Mouse (Mus musculus) forebrain, postnatal 0 days (tissue): ENCODE data around the gene Iffo2. TPM values are rescaled to one million over a fixed set of nuclear protein-coding genes. Genes with fewer than 3 reads are reported as not detected.

Source experiments
- ATAC-seq: fragments of 200-750 bp; cut with Nextera tagmentation; 2 replicates; pipeline ENCODE4 v1.8.0; 2017; ENCODE audit warnings: mild to moderate bottlenecking, moderate library complexity
- DNase-seq: peaks from one replicate; pipeline ENCODE4 v3.0.0-alpha.2; 2015
- H3K27ac ChIP-seq: fragments of 300-500 bp; sonication (generic); 2 replicates; pipeline ENCODE4 v1.5.1; 2014; ENCODE audit warnings: low read depth, mild to moderate bottlenecking, antibody characterized with exemption, low read length, moderate library complexity, mixed read lengths
- H3K27me3 ChIP-seq: fragments of 300-500 bp; sonication (generic); 2 replicates; pipeline ENCODE4 v1.6.1; 2014; ENCODE audit warnings: mild to moderate bottlenecking, low read length, mixed read lengths; ENCODE audit not compliant: insufficient read depth
- H3K36me3 ChIP-seq: fragments of 300-500 bp; sonication (generic); 2 replicates; pipeline ENCODE4 v1.6.1; 2014; ENCODE audit warnings: mild to moderate bottlenecking, moderate library complexity; ENCODE audit not compliant: insufficient read depth
- H3K4me1 ChIP-seq: fragments of 300-500 bp; sonication (generic); 2 replicates; pipeline ENCODE4 v1.6.1; 2014; ENCODE audit warnings: antibody characterized with exemption; ENCODE audit not compliant: insufficient read depth
- H3K4me2 ChIP-seq: fragments of 300-500 bp; sonication (generic); 2 replicates; pipeline ENCODE4 v1.6.1; 2014; ENCODE audit warnings: low read depth, mild to moderate bottlenecking, moderate library complexity
- H3K4me3 ChIP-seq: fragments of 300-500 bp; sonication (generic); 2 replicates; pipeline ENCODE4 v1.5.1; 2014; ENCODE audit warnings: low read depth, low read length, mixed read lengths
- H3K9ac ChIP-seq: fragments of 300-500 bp; sonication (generic); 2 replicates; pipeline ENCODE4 v1.6.1; 2014; ENCODE audit warnings: mild to moderate bottlenecking
- H3K9me3 ChIP-seq: fragments of 300-500 bp; sonication (generic); 2 replicates; pipeline ENCODE4 v1.6.1; 2016; ENCODE audit warnings: low read length
- CTCF ChIP-seq: sonication (generic); IDR thresholded peaks from 2 replicates; pipeline ENCODE4 v1.5.1; 2016; ENCODE audit warnings: antibody characterized with exemption, control low read depth, low read depth
- WGBS: fragments of 180-500 bp; shearing (Covaris S2); extraction: QIAGEN DNeasy Blood & Tissue Kit; methylation state at CpG from one replicate; pipeline ENCODE4 v1.1.7; 2014; 5-methylcytosine and 5-hydroxymethylcytosine counted together
- polyA plus RNA-seq: library from polyadenylated mRNA; unstranded; fragments of >200 nt; fragmentation: Nextera tagmentation; extraction: Ambion mirVana; gene quantifications from 2 replicates; pipeline ENCODE4 v1.2.1, GENCODE M21; 2015
- total RNA-seq: library from RNA; depleted of rRNA; stranded (reverse); fragments of >200 nt; gene quantifications from 2 replicates; pipeline ENCODE4 v1.2.3, GENCODE M21; 2014

Iffo2 gene
- total and polyA plus RNA-seq, 2 experiments from 2014 or later = 5.3 to 15.8 TPM

GRCm38 (mm10) chr4:139639801-139640200 is 109.5 kb downstream of the Iffo2 start:
- WGBS = 50% methylated on average over 12 of the region's 12 CpGs
- DNase-seq = no peak
- no peak overlapping the region for H3K27ac ChIP-seq
- peaks cover 7% of the 10 kb centered on the region; the same call in 1 of the 2 replicates for H3K27me3 ChIP-seq
- no peaks in the 10 kb centered on the region for H3K4me1 ChIP-seq
- H3K4me2 ChIP-seq = no peak overlapping the region
- TF ChIP-seq CTCF = no peak
- no peak for ATAC-seq
- peaks cover 31% of the 10 kb centered on the region for H3K36me3 ChIP-seq
- no peak overlapping the region for H3K4me3 ChIP-seq
- H3K9me3 ChIP-seq = no peaks in the 10 kb centered on the region
- H3K9ac ChIP-seq = no peak overlapping the region

- H3K4me2 ChIP-seq = no peak overlapping the region
- no peak for DNase-seq
- TF ChIP-seq CTCF = no peak
- H3K4me3 ChIP-seq = no peak overlapping the region
- WGBS = 75% methylated on average over 12 of the region's 12 CpGs
- no peak overlapping the region for H3K9ac ChIP-seq
- H3K4me1 ChIP-seq = no peaks in the 10 kb centered on the region
- H3K36me3 ChIP-seq = peaks cover 36% of the 10 kb centered on the region
- no peak for ATAC-seq
- peaks cover 7% of the 10 kb centered on the region; the same call in 1 of the 2 replicates for H3K27me3 ChIP-seq
- H3K9me3 ChIP-seq = no peaks in the 10 kb centered on the region
- no peak overlapping the region for H3K27ac ChIP-seq
Observed at GRCm38 (mm10) chr4:139640333-139640732, 110.0 kb downstream of the Iffo2 start.

GRCm38 (mm10) chr4:139640775-139641174 is 110.4 kb downstream of the Iffo2 start:
- Histone ChIP-seq H3K4me1 (no peaks in the 10 kb centered on the region), H3K4me3 (no peak overlapping the region), H3K36me3 (peaks cover 34% of the 10 kb centered on the region), H3K9me3 (no peaks in the 10 kb centered on the region), H3K27me3 (peaks cover 7% of the 10 kb centered on the region; the same call in 1 of the 2 replicates), H3K9ac (no peak overlapping the region), H3K4me2 (no peak overlapping the region), H3K27ac (no peak overlapping the region)
- 65% methylated on average over 6 of the region's 6 CpGs for WGBS
- TF ChIP-seq CTCF = no peak
- no peak for ATAC-seq
- no peak for DNase-seq

GRCm38 (mm10) chr4:139641829-139642425 is 111.6 kb downstream of the Iffo2 start:
- DNase-seq (no peak), ATAC-seq (no peak)
- H3K4me3 ChIP-seq = no peak overlapping the region
- H3K9me3 ChIP-seq = no peaks in the 10 kb centered on the region
- WGBS = 7% methylated on average over 30 of the region's 30 CpGs
- peak overlapping the region; percentile 28 for H3K4me2 ChIP-seq
- TF ChIP-seq CTCF = no peak
- H3K27me3 ChIP-seq = peaks cover 7% of the 10 kb centered on the region; the same call in 1 of the 2 replicates
- H3K36me3 ChIP-seq = peaks cover 32% of the 10 kb centered on the region
- H3K27ac ChIP-seq = no peak overlapping the region
- no peak overlapping the region for H3K9ac ChIP-seq
- no peaks in the 10 kb centered on the region for H3K4me1 ChIP-seq

- Histone ChIP-seq H3K9ac (no peak overlapping the region), H3K4me2 (no peak overlapping the region), H3K9me3 (no peaks in the 10 kb centered on the region), H3K27ac (no peak overlapping the region), H3K36me3 (peaks cover 32% of the 10 kb centered on the region), H3K4me3 (no peak overlapping the region), H3K27me3 (peaks cover 7% of the 10 kb centered on the region; the same call in 1 of the 2 replicates), H3K4me1 (no peaks in the 10 kb centered on the region)
- 15% methylated on average over 9 of the region's 9 CpGs for WGBS
- DNase-seq (peak; percentile 90), ATAC-seq (peak; percentile 75)
- TF ChIP-seq CTCF = peak; percentile 96
Observed at GRCm38 (mm10) chr4:139643972-139644371, 113.6 kb downstream of the Iffo2 start.

GRCm38 (mm10) chr4:139646916-139647315 is 116.6 kb downstream of the Iffo2 start:
- 87% methylated on average over 7 of the region's 7 CpGs for WGBS
- ATAC-seq (no peak), DNase-seq (peak; percentile 21)
- H3K4me1 ChIP-seq = no peaks in the 10 kb centered on the region
- peak; percentile 58 for TF ChIP-seq CTCF
- no peak overlapping the region for H3K9ac ChIP-seq
- H3K36me3 ChIP-seq = peaks cover 43% of the 10 kb centered on the region
- H3K4me2 ChIP-seq = no peak overlapping the region
- H3K27me3 ChIP-seq = peaks cover 6% of the 10 kb centered on the region; the same call in 1 of the 2 replicates
- H3K9me3 ChIP-seq = no peaks in the 10 kb centered on the region
- no peak overlapping the region for H3K27ac ChIP-seq
- no peak overlapping the region for H3K4me3 ChIP-seq

- no peaks in the 10 kb centered on the region for H3K27me3 ChIP-seq
- no peaks in the 10 kb centered on the region for H3K4me1 ChIP-seq
- no peak overlapping the region for H3K4me2 ChIP-seq
- H3K9me3 ChIP-seq = no peaks in the 10 kb centered on the region
- no peak for TF ChIP-seq CTCF
- H3K27ac ChIP-seq = no peak overlapping the region
- ATAC-seq = no peak
- DNase-seq = no peak
- H3K36me3 ChIP-seq = peaks cover 26% of the 10 kb centered on the region
- WGBS = 81% methylated on average over 15 of the region's 15 CpGs
- no peak overlapping the region for H3K9ac ChIP-seq
- no peak overlapping the region for H3K4me3 ChIP-seq
Observed at GRCm38 (mm10) chr4:139650086-139650743, 119.9 kb downstream of the Iffo2 start.
